In genomic region chr3:40531286-40532141, GRCm38 (mm10) we compare ENCODE assay signal across 7 mouse cellular contexts. TPM values are rescaled to one million over a fixed set of nuclear protein-coding genes. Genes with fewer than 3 reads are reported as not detected.
DNase-seq lines count a peak whose midpoint lies in the region; ATAC-seq and TF ChIP-seq lines count a peak whose summit lies in the region.

Gene Intu (plus strand): TSS chr3:40531286.

- TF ChIP-seq CTCF in Patski (IDR thresholded peaks at IDR 0.05) = peak; percentile 88
- peak; percentile 34; the same call in 1 of the 2 replicates for TF ChIP-seq CTCF in bone marrow, adult 2 months (IDR thresholded peaks at IDR 0.05; ENCODE audit: control insufficient read depth, insufficient read depth, low read length)

- no peaks in the 10 kb centered on the region; the same call in 1 of the 2 replicates for H3K4me1 ChIP-seq in bone marrow, adult 2 months (ENCODE audit: control insufficient read depth, insufficient read depth, low read length)
- H3K4me1 ChIP-seq in hindbrain, embryonic 11.5 days (replicated peaks; ENCODE audit: control insufficient read depth, insufficient read depth, low read length) = peaks cover 2% of the 10 kb centered on the region; the same call in 1 of the 2 replicates

- H3K27me3 ChIP-seq in Patski = peaks cover 19% of the 10 kb centered on the region
- H3K27me3 ChIP-seq in hindbrain, embryonic 11.5 days (ENCODE audit: control insufficient read depth, insufficient read depth, low read length) = peaks cover 9% of the 10 kb centered on the region; the same call in 1 of the 2 replicates

- H3K9ac ChIP-seq in hindbrain, embryonic 11.5 days (ENCODE audit: low read depth, low read length) = peak within 1 kb of the TSS; percentile 50

- CTCF ChIA-PET in Patski (lab: Charles Lee) = interaction anchor here (1.1 to 2.2 kb wide), 3 partner anchors 8 to 14 kb away, joined by 3 to 6 read pairs (median 5); no protein-coding TSS in a partner anchor

- no peak for TF ChIP-seq POLR2A in bone marrow, adult 2 months (IDR thresholded peaks at IDR 0.05; ENCODE audit: borderline replicate concordance, control insufficient read depth, low read depth, low read length)

- no peak for DNase-seq in Patski (ENCODE audit: low read depth, low spot score)
- peak; percentile 69 for DNase-seq in hindbrain, embryonic 11.5 days (ENCODE audit: low spot score)
- DNase-seq in left cerebral cortex, postnatal 14 days (ENCODE audit: low spot score in 2 of 2) = peak; percentile 20 to 33
- peak; percentile 29 for DNase-seq in right cerebral cortex, adult 18-20 months

- ATAC-seq in Patski = peak; percentile 90
- peak; percentile 70 for ATAC-seq in frontal cortex, adult (ENCODE audit: low TSS enrichment)
- peak; percentile 86 for ATAC-seq in hindbrain, embryonic 11.5 days (ENCODE audit: low FRiP score)

- no peaks in the 10 kb centered on the region for H3K9me3 ChIP-seq in hindbrain, embryonic 11.5 days (ENCODE audit: control insufficient read depth, low read length)

- 2% methylated on average over 53 of the region's 54 CpGs for whole genome bisulfite sequencing in bone marrow, adult 2 months
- under 1% methylated on average over 54 of the region's 54 CpGs for WGBS in hindbrain, embryonic 11.5 days
- WGBS in macrophage (ENCODE audit: missing documents) = 6% methylated on average over 50 of the region's 54 CpGs

- POLR2A ChIA-PET in Patski (lab: Charles Lee) = interaction anchor here (1.0 kb wide), 1 partner anchor 9 kb away, joined by 3 read pairs; no protein-coding TSS in a partner anchor

- no peaks in the 10 kb centered on the region for H3K36me3 ChIP-seq in hindbrain, embryonic 11.5 days (ENCODE audit: control insufficient read depth, insufficient read depth, low read length)
- H3K36me3 ChIP-seq in macrophage (ENCODE audit: inconsistent target) = no peaks in the 10 kb centered on the region

- intact Hi-C loops in left cerebral cortex, postnatal 14 days (cut with DNase I) = no loop called here

- H3K4me2 ChIP-seq in hindbrain, embryonic 11.5 days (replicated peaks; ENCODE audit: low read depth, low read length) = peak within 1 kb of the TSS; percentile 94

- H3K27ac ChIP-seq in bone marrow, adult 2 months (ENCODE audit: control insufficient read depth, insufficient read depth, low read depth, low read length, poor library complexity) = no peak within 1 kb of the TSS; the same call in 1 of the 2 replicates
- H3K27ac ChIP-seq in hindbrain, embryonic 11.5 days (ENCODE audit: low read depth, low read length) = no peak within 1 kb of the TSS
- no peak within 1 kb of the TSS for H3K27ac ChIP-seq in macrophage

- peak within 1 kb of the TSS; percentile 57 for H3K4me3 ChIP-seq in bone marrow, adult 2 months (replicated peaks; ENCODE audit: control insufficient read depth, low read depth, low read length)
- H3K4me3 ChIP-seq in hindbrain, embryonic 11.5 days (ENCODE audit: low read depth, low read length) = peak within 1 kb of the TSS; percentile 56
- peak within 1 kb of the TSS; percentile 34 for H3K4me3 ChIP-seq in macrophage (ENCODE audit: inconsistent target)

- H3K79me2 ChIP-seq in macrophage (ENCODE audit: inconsistent target) = no peaks in the 10 kb centered on the region

- in situ Hi-C loops in Patski (cut with MboI; ENCODE audit: low pct_unique_long_range_greater_than_20kb) = no loop called here

RNA-seq across cellular contexts. Expression of gene Intu, which starts in this region (rescaled TPM):
- polyA plus RNA-seq in Patski (2021) = 12.6 TPM
- polyA plus RNA-seq in bone marrow, adult 2 months (2011; ENCODE audit: insufficient read depth, insufficient read length, low replicate concordance, missing spikeins) = 0.83 and 1.3 TPM in 2 replicates
- polyA plus RNA-seq in hindbrain, embryonic 11.5 days (2014; fragmentation: Nextera tagmentation; extraction: Ambion mirVana) = 8.5 and 9.1 TPM in 2 replicates
- 1 to 10 TPM; 4.9 to 5.6 TPM for total RNA-seq in left cerebral cortex, postnatal 14 days (2021)
- 10 to 100 TPM in 10 of 26 experiments, 1 to 10 TPM in 16; 3.0 to 15.7 (median 9.6) TPM for total RNA-seq in macrophage (2018; cell fraction: chromatin; rRNA removed)
- total RNA-seq in macrophage (2018; cell fraction: cytosol; rRNA removed) = 1 to 10 TPM; 1.9 to 3.5 (median 2.8) TPM
- 10 to 100 TPM in 2 of 26 experiments, 1 to 10 TPM in 24; 2.8 to 14.9 (median 6.9) TPM for total RNA-seq in macrophage (2018; cell fraction: nucleus; rRNA removed)
- 1.0 to 2.0 TPM (median 1.8 TPM) in 3 replicates for polyA plus RNA-seq in macrophage (2018)
